Mouse (Mus musculus): ENCODE measurements around the gene Zmym4. TPM values are rescaled to one million over a fixed set of nuclear protein-coding genes. Genes with fewer than 3 reads are reported as not detected.
A peak's percentile ranks its signal among the peaks of the same experiment; 100 is the strongest.
"Not testable (repeated sequence)": the region's sequence is repeated elsewhere in the genome, so short reads cannot be mapped to it uniquely, and the experiment has no call there.

The Zmym4 gene
- polyA plus RNA-seq, 1 experiment from 2014 or later: 14.8 TPM

GRCm38 (mm10) chr4:126950801-126951200 is 17.1 kb downstream of the Zmym4 start:
- WGBS: 85% methylated on average over 4 of the region's 4 CpGs
- not testable (repeated sequence) for H3K4me2 ChIP-seq (ENCODE audit: low read length); H3K9ac ChIP-seq (ENCODE audit: low read depth, low read length); H3K27ac ChIP-seq; H3K4me3 ChIP-seq (replicated peaks; ENCODE audit: low read depth, low read length); ATAC-seq (replicated peaks; ENCODE audit: low FRiP score, low read depth); H3K27me3 ChIP-seq (ENCODE audit: insufficient read depth, low read length); H3K9me3 ChIP-seq (replicated peaks; ENCODE audit: low read length); DNase-seq (ENCODE audit: low spot score); H3K36me3 ChIP-seq (ENCODE audit: insufficient read depth, low read length); H3K4me1 ChIP-seq (replicated peaks; ENCODE audit: insufficient read depth, low read length)
- TF ChIP-seq CTCF (IDR thresholded peaks at IDR 0.05; ENCODE audit: low read depth): peak; percentile 40; the same call in 1 of the 2 replicates

DNA sequence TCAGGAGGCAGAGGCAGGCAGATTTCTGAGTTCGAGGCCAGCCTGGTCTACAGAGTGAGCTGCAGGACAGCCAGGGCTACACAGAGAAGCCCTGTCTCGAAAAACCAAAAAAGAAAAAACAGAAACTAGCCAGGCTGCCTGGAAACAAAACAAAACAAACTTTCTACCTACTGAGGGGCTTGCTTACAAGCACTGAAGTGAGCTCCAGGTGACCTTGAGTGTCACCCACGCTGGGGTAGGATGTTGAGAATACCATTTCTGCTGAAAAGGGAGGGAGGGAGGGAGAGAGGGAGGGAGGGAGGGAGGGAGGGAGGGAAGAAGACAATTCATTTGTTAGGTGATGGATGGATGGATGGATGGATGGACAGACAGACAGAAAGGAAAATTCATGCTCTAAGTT is 24.5 kb downstream of the Zmym4 start:
- no peak for TF ChIP-seq CTCF (IDR thresholded peaks at IDR 0.05; ENCODE audit: low read depth)
- 92% methylated on average over 3 of the region's 3 CpGs for WGBS
- H3K9me3 ChIP-seq (replicated peaks; ENCODE audit: low read length): no peaks in the 10 kb centered on the region

DNA sequence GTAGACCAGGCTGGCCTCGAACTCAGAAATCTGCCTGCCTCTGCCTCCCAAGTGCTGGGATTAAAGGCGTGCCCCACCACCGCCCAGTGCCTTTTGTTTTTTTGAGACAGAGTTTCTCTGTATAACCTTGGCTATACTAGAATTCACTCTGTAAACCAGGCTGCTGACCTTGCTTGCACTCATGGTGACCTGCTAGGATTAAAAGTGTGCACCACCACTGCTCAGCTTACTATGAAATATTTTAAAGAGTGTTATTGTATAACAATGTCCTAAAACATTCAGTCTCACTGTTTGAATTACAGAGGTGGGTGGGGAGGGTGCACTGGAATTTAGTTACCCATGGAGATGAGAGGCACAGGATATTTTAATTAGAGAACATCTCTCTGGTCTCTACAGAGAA is 25.1 kb downstream of the Zmym4 start:
- Histone ChIP-seq H3K27me3 (ENCODE audit: insufficient read depth, low read length) (no peaks in the 10 kb centered on the region), H3K36me3 (ENCODE audit: insufficient read depth, low read length) (no peaks in the 10 kb centered on the region; the same call in 1 of the 2 replicates), H3K9me3 (replicated peaks; ENCODE audit: low read length) (no peaks in the 10 kb centered on the region), H3K9ac (ENCODE audit: low read depth, low read length) (no peak overlapping the region), H3K4me1 (replicated peaks; ENCODE audit: insufficient read depth, low read length) (no peaks in the 10 kb centered on the region), H3K4me3 (replicated peaks; ENCODE audit: low read depth, low read length) (no peak overlapping the region), H3K4me2 (ENCODE audit: low read length) (no peak overlapping the region), H3K27ac (no peak overlapping the region)
- 98% methylated on average over 3 of the region's 3 CpGs for WGBS
- ATAC-seq (replicated peaks; ENCODE audit: low FRiP score, low read depth) (no peak), DNase-seq (ENCODE audit: low spot score) (no peak)
- no peak for TF ChIP-seq CTCF (IDR thresholded peaks at IDR 0.05; ENCODE audit: low read depth)

More for the DNA sequence above, 24.5 kb downstream of the Zmym4 start:
- Histone ChIP-seq H3K27ac (no peak overlapping the region), H3K4me3 (replicated peaks; ENCODE audit: low read depth, low read length) (no peak overlapping the region), H3K4me1 (replicated peaks; ENCODE audit: insufficient read depth, low read length) (no peaks in the 10 kb centered on the region), H3K9ac (ENCODE audit: low read depth, low read length) (no peak overlapping the region), H3K4me2 (ENCODE audit: low read length) (no peak overlapping the region), H3K27me3 (ENCODE audit: insufficient read depth, low read length) (no peaks in the 10 kb centered on the region), H3K36me3 (ENCODE audit: insufficient read depth, low read length) (no peaks in the 10 kb centered on the region; the same call in 1 of the 2 replicates)
- ATAC-seq (replicated peaks; ENCODE audit: low FRiP score, low read depth): no peak
- no peak for DNase-seq (ENCODE audit: low spot score)

GRCm38 (mm10) chr4:126927701-126928100 is 40.2 kb downstream of the Zmym4 start:
- Histone ChIP-seq H3K4me2 (ENCODE audit: low read length) (no peak overlapping the region), H3K27ac (no peak overlapping the region), H3K4me3 (replicated peaks; ENCODE audit: low read depth, low read length) (no peak overlapping the region), H3K9ac (ENCODE audit: low read depth, low read length) (no peak overlapping the region), H3K4me1 (replicated peaks; ENCODE audit: insufficient read depth, low read length) (no peaks in the 10 kb centered on the region), H3K27me3 (ENCODE audit: insufficient read depth, low read length) (no peaks in the 10 kb centered on the region), H3K9me3 (replicated peaks; ENCODE audit: low read length) (no peaks in the 10 kb centered on the region), H3K36me3 (ENCODE audit: insufficient read depth, low read length) (0 out of 2 replicates have a peak, but pooled peaks cover 3% of the 10 kb centered on the region)
- 84% methylated on average over 1 of the region's 1 CpGs for WGBS
- DNase-seq (ENCODE audit: low spot score) (no peak), ATAC-seq (replicated peaks; ENCODE audit: low FRiP score, low read depth) (no peak)
- TF ChIP-seq CTCF (IDR thresholded peaks at IDR 0.05; ENCODE audit: low read depth): no peak

DNA sequence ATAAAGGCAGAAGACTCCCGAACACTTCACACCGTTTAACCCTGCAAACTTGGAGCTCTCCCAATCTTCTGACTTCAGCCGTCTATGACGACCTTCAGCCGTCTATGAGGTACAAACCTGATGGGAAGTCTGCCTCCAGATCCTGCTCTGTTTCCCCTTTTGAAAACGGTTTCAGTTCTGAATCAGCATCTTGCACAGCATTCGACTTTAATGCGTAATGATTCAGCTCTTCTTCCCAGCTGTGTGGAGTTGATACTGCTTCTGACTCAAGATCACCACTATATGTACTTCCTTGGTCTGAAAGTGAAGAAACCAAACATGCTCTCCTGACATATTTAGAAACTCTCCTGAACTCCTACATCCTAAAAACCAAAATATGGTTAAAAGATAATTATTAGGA is 78.1 kb downstream of the Zmym4 start:
- DNase-seq (ENCODE audit: low spot score) (no peak), ATAC-seq (replicated peaks; ENCODE audit: low FRiP score, low read depth) (no peak)
- H3K4me3 ChIP-seq (replicated peaks; ENCODE audit: low read depth, low read length): no peak overlapping the region
- no peak overlapping the region for H3K27ac ChIP-seq
- TF ChIP-seq CTCF (IDR thresholded peaks at IDR 0.05; ENCODE audit: low read depth): no peak
- 88% methylated on average over 8 of the region's 8 CpGs for WGBS
- peaks cover 37% of the 10 kb centered on the region for H3K36me3 ChIP-seq (ENCODE audit: insufficient read depth, low read length)
- no peak overlapping the region for H3K4me2 ChIP-seq (ENCODE audit: low read length)
- H3K9ac ChIP-seq (ENCODE audit: low read depth, low read length): no peak overlapping the region
- no peaks in the 10 kb centered on the region for H3K9me3 ChIP-seq (replicated peaks; ENCODE audit: low read length)
- H3K4me1 ChIP-seq (replicated peaks; ENCODE audit: insufficient read depth, low read length): no peaks in the 10 kb centered on the region
- no peaks in the 10 kb centered on the region for H3K27me3 ChIP-seq (ENCODE audit: insufficient read depth, low read length)

DNA sequence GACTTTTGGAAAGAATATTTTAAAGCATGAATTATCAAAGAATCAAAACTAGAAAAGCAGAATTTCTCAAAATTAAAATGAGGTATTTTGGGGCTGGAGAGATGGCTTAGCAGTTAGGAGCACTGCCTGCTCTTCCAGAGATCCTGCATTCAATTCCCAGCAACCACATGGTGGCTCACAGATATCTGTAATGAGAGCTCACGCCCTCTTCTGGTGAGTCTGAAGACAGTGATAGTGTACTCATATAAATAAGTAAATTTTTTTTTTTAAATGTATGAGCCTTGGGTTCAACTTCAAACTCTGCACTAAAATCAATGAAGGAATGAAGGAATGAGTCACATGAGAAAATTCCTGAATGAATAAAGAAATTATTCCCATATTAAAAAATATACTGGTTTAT is 82.0 kb downstream of the Zmym4 start:
- peak; percentile 56 for TF ChIP-seq CTCF (IDR thresholded peaks at IDR 0.05; ENCODE audit: low read depth)
- H3K4me3 ChIP-seq (replicated peaks; ENCODE audit: low read depth, low read length): no peak overlapping the region
- H3K9ac ChIP-seq (ENCODE audit: low read depth, low read length): no peak overlapping the region
- peaks cover 31% of the 10 kb centered on the region for H3K36me3 ChIP-seq (ENCODE audit: insufficient read depth, low read length)
- no peaks in the 10 kb centered on the region for H3K9me3 ChIP-seq (replicated peaks; ENCODE audit: low read length)
- H3K4me2 ChIP-seq (ENCODE audit: low read length): no peak overlapping the region
- 66% methylated on average over 1 of the region's 1 CpGs for WGBS
- H3K27me3 ChIP-seq (ENCODE audit: insufficient read depth, low read length): no peaks in the 10 kb centered on the region
- H3K27ac ChIP-seq: no peak overlapping the region
- H3K4me1 ChIP-seq (replicated peaks; ENCODE audit: insufficient read depth, low read length): no peaks in the 10 kb centered on the region
- ATAC-seq (replicated peaks; ENCODE audit: low FRiP score, low read depth) (no peak), DNase-seq (ENCODE audit: low spot score) (peak; percentile 36)

GRCm38 (mm10) chr4:126883602-126884001 is 84.3 kb downstream of the Zmym4 start:
- Histone ChIP-seq H3K27ac (no peak overlapping the region), H3K9ac (ENCODE audit: low read depth, low read length) (no peak overlapping the region), H3K4me2 (ENCODE audit: low read length) (no peak overlapping the region), H3K36me3 (ENCODE audit: insufficient read depth, low read length) (peaks cover 26% of the 10 kb centered on the region), H3K4me3 (replicated peaks; ENCODE audit: low read depth, low read length) (no peak overlapping the region), H3K4me1 (replicated peaks; ENCODE audit: insufficient read depth, low read length) (no peaks in the 10 kb centered on the region), H3K27me3 (ENCODE audit: insufficient read depth, low read length) (no peaks in the 10 kb centered on the region), H3K9me3 (replicated peaks; ENCODE audit: low read length) (no peaks in the 10 kb centered on the region)
- DNase-seq (ENCODE audit: low spot score) (no peak), ATAC-seq (replicated peaks; ENCODE audit: low FRiP score, low read depth) (no peak)
- 95% methylated on average over 5 of the region's 5 CpGs for WGBS
- no peak for TF ChIP-seq CTCF (IDR thresholded peaks at IDR 0.05; ENCODE audit: low read depth)
